28 mouse cellular contexts compared by ENCODE assay signal in genomic region chr15:10281546-10281945, GRCm38 (mm10). TPM values are rescaled to one million over a fixed set of nuclear protein-coding genes. Genes with fewer than 3 reads are reported as not detected.
DNase-seq lines count a peak whose midpoint lies in the region; ATAC-seq and TF ChIP-seq lines count a peak whose summit lies in the region.
"Had no signal": no experiment of that assay in that cellular context is flagged by ENCODE, and none has a peak within 500 bp of the region (broad histone marks: within the 10 kb centered on the region; RNA-seq: fewer than 3 reads in every experiment).

No protein-coding gene starts in this region.

- no peak for TF ChIP-seq CTCF in lung, postnatal 0 days (IDR thresholded peaks at IDR 0.05)
- no peak for TF ChIP-seq CTCF in stomach, postnatal 0 days (IDR thresholded peaks at IDR 0.05; ENCODE audit: low read depth)

- no peak for TF ChIP-seq EP300 in lung, postnatal 0 days (IDR thresholded peaks at IDR 0.05)
- TF ChIP-seq EP300 in stomach, postnatal 0 days (optimal IDR thresholded peaks at IDR 0.05), result no peak

- DNase-seq in cerebellum, postnatal 10 days, result peak; percentile 6 to 8
- no peak for DNase-seq in cerebellum, postnatal 14 days
- DNase-seq in kidney, postnatal 14 days, result peak; percentile 79
- DNase-seq in lung, postnatal 0 days (ENCODE audit: low spot score), result peak; percentile 33
- DNase-seq in stomach, postnatal 0 days (ENCODE audit: low spot score), result no peak
- no peak for DNase-seq in testis, postnatal 14 days (ENCODE audit: low spot score)
- no peak for DNase-seq in c-Kit-positive CD71-positive TER-119-positive erythroid progenitor cells, embryonic 14.5 days (ENCODE audit: low spot score)
- no peak for DNase-seq in cerebellum, adult 8-10 months
- DNase-seq: adrenal gland, postnatal 14 days; cerebellum, adult 9-11 months; forebrain, postnatal 0 days; gastrocnemius, postnatal 36 days; heart, adult 2 months; right cerebral cortex, postnatal 4 days; thymus, adult 2 months; thymus, postnatal 4 days had no signal

- H3K9me3 ChIP-seq in lung, postnatal 0 days (ENCODE audit: low read length), result no peaks in the 10 kb centered on the region
- H3K9me3 ChIP-seq in stomach, postnatal 0 days (ENCODE audit: control insufficient read depth, low read length), result no peaks in the 10 kb centered on the region
- H3K9me3 ChIP-seq: forebrain, embryonic 10.5 days; hindbrain, embryonic 13.5 days had no signal

- ATAC-seq in lung, postnatal 0 days, result peak; percentile 69
- ATAC-seq in stomach, postnatal 0 days (ENCODE audit: low FRiP score, low TSS enrichment), result no peak
- ATAC-seq: forebrain, postnatal 0 days; inflammation-experienced regulatory T-cells, adult 6 months had no signal

- no peak overlapping the region for H3K4me3 ChIP-seq in lung, postnatal 0 days (ENCODE audit: low read depth, low read length)
- no peak overlapping the region for H3K4me3 ChIP-seq in stomach, postnatal 0 days (ENCODE audit: low read depth, low read length)
- H3K4me3 ChIP-seq: forebrain, embryonic 10.5 days; heart, adult 2 months; hindbrain, embryonic 13.5 days had no signal

- H3K4me1 ChIP-seq in lung, postnatal 0 days (ENCODE audit: insufficient read depth, low read depth, low read length), result no peaks in the 10 kb centered on the region
- no peaks in the 10 kb centered on the region for H3K4me1 ChIP-seq in stomach, postnatal 0 days (replicated peaks; ENCODE audit: control insufficient read depth, insufficient read depth)
- H3K4me1 ChIP-seq: forebrain, embryonic 10.5 days; hindbrain, embryonic 13.5 days had no signal

- H3K27me3 ChIP-seq in lung, postnatal 0 days (replicated peaks; ENCODE audit: insufficient read depth, low read length), result no peaks in the 10 kb centered on the region
- no peaks in the 10 kb centered on the region for H3K27me3 ChIP-seq in stomach, postnatal 0 days (ENCODE audit: control insufficient read depth, insufficient read depth, low read length)
- H3K27me3 ChIP-seq: hindbrain, embryonic 13.5 days had no signal

- no peak overlapping the region for H3K4me2 ChIP-seq in lung, postnatal 0 days (replicated peaks; ENCODE audit: low read depth, low read length)
- H3K4me2 ChIP-seq in stomach, postnatal 0 days (replicated peaks; ENCODE audit: low read depth), result no peak overlapping the region
- H3K4me2 ChIP-seq: hindbrain, embryonic 13.5 days; midbrain, embryonic 11.5 days had no signal

- no peak overlapping the region for H3K9ac ChIP-seq in lung, postnatal 0 days (replicated peaks; ENCODE audit: low read depth)
- no peak overlapping the region for H3K9ac ChIP-seq in stomach, postnatal 0 days (ENCODE audit: low read length)
- H3K9ac ChIP-seq: forebrain, postnatal 0 days; hindbrain, embryonic 13.5 days had no signal

- WGBS in lung, postnatal 0 days, result 55% methylated on average over 5 of the region's 5 CpGs
- 74% methylated on average over 5 of the region's 5 CpGs for WGBS in stomach, postnatal 0 days

- no peaks in the 10 kb centered on the region for H3K36me3 ChIP-seq in lung, postnatal 0 days (ENCODE audit: insufficient read depth, low read length)
- H3K36me3 ChIP-seq in stomach, postnatal 0 days (ENCODE audit: control insufficient read depth, insufficient read depth, low read length), result no peaks in the 10 kb centered on the region
- H3K36me3 ChIP-seq: forebrain, embryonic 10.5 days; hindbrain, embryonic 13.5 days had no signal

- H3K27ac ChIP-seq in lung, postnatal 0 days (ENCODE audit: low read length), result no peak overlapping the region
- no peak overlapping the region for H3K27ac ChIP-seq in stomach, postnatal 0 days (replicated peaks)
- H3K27ac ChIP-seq: forebrain, embryonic 10.5 days; heart, adult 2 months; hindbrain, embryonic 13.5 days had no signal

RNA-seq across cellular contexts. Expression of gene Gm21973, which starts 43.6 kb away (rescaled TPM):
- not detected in 2 replicates for polyA plus RNA-seq in lung, postnatal 0 days (2015; fragmentation: Nextera tagmentation; extraction: Ambion mirVana)
- polyA plus RNA-seq in stomach, postnatal 0 days (2015; fragmentation: Nextera tagmentation; extraction: Ambion mirVana), result not detected in 2 replicates
- polyA plus RNA-seq: brain, embryonic 14.5 days; embryonic facial prominence, embryonic 11.5 days; forebrain, embryonic 10.5 days; forebrain, postnatal 0 days; heart, adult 2 months; heart, embryonic 14.5 days; hindbrain, embryonic 13.5 days; inflammation-experienced regulatory T-cells, adult 6 months; limb, embryonic 11.5 days; liver, embryonic 16.5 days; midbrain, embryonic 11.5 days; midbrain, postnatal 0 days; neural tube, embryonic 14.5 days; stomach, embryonic 14.5 days; thymus, adult 2 months had no signal

Comparison
In these comparisons a context has a peak if more than half of its experiments do, and no peak if none do; other contexts are left out.
1. DNase-seq: peak in cerebellum, postnatal 10 days (2 of 2), kidney, postnatal 14 days (single experiment) and lung, postnatal 0 days (single experiment); none in cerebellum, postnatal 14 days (0 of 2), stomach, postnatal 0 days (single experiment), testis, postnatal 14 days (single experiment), c-Kit-positive CD71-positive TER-119-positive erythroid progenitor cells, embryonic 14.5 days (single experiment) and cerebellum, adult 8-10 months (single experiment).